In genomic region chr12:86421490-86421904, GRCm38 (mm10) we compare ENCODE assay signal across 8 mouse cellular contexts.
DNase-seq lines count a peak whose midpoint lies in the region; ATAC-seq lines count a peak whose summit lies in the region.

No protein-coding gene starts in this region.

- peaks cover 64% of the 10 kb centered on the region for H3K27me3 ChIP-seq in midbrain, embryonic 15.5 days (replicated peaks)

- no peaks in the 10 kb centered on the region for H3K36me3 ChIP-seq in midbrain, embryonic 15.5 days (replicated peaks)

- H3K4me1 ChIP-seq in midbrain, embryonic 15.5 days: peaks cover 25% of the 10 kb centered on the region

- WGBS in midbrain, embryonic 15.5 days: 0% methylated on average over 37 of the region's 37 CpGs

- peak overlapping the region; percentile 95 for H3K4me2 ChIP-seq in midbrain, embryonic 15.5 days

- peak overlapping the region; percentile 46 for H3K9ac ChIP-seq in midbrain, embryonic 15.5 days

- H3K9me3 ChIP-seq in midbrain, embryonic 15.5 days: no peaks in the 10 kb centered on the region

- peak; percentile 82 for DNase-seq in brain, adult 2 months (ENCODE audit: low read depth, low spot score)
- peak; percentile 58 for DNase-seq in heart, adult 18-20 months
- DNase-seq in kidney, adult 18-20 months: peak; percentile 77
- DNase-seq in left cerebral cortex, postnatal 25 days (ENCODE audit: low spot score in 2 of 2): peak; percentile 44 to 70
- DNase-seq in yolk sac, embryonic 10.5 days (ENCODE audit: low spot score): peak; percentile 31
- DNase-seq in thymus, adult 18-20 months: no peak

- intact Hi-C loops in left cerebral cortex, postnatal 25 days (cut with DNase I): no loop called here

- 0 out of 2 replicates have a peak, but pooled peaks have one; percentile 22 for ATAC-seq in common myeloid progenitor, adult 5-6 weeks (replicated peaks; ENCODE audit: low read depth, poor library complexity, severe bottlenecking)
- ATAC-seq in midbrain, embryonic 15.5 days (replicated peaks): peak; percentile 83

- H3K4me3 ChIP-seq in midbrain, embryonic 15.5 days: peak overlapping the region; percentile 57

- no peak overlapping the region for H3K27ac ChIP-seq in midbrain, embryonic 15.5 days

Comparison
In these comparisons a context has a peak if more than half of its experiments do, and no peak if none do; other contexts are left out.
1. DNase-seq: peak in brain, adult 2 months (single experiment), heart, adult 18-20 months (2 of 2), kidney, adult 18-20 months (single experiment), left cerebral cortex, postnatal 25 days (2 of 2) and yolk sac, embryonic 10.5 days (single experiment); none in thymus, adult 18-20 months (0 of 2).